Mouse (Mus musculus) liver, postnatal 0 days (tissue): ENCODE data around the gene Bhlha9.

Experiments
- CTCF ChIP-seq: sonication (generic); IDR thresholded peaks from 2 replicates; pipeline ENCODE4 v1.5.1; 2016; ENCODE audit warnings: antibody characterized with exemption, low read depth
- EP300 ChIP-seq: IDR thresholded peaks from 2 replicates; pipeline ENCODE4 v1.6.1; 2016; ENCODE audit warnings: antibody characterized with exemption, low read depth, mild to moderate bottlenecking

DNA sequence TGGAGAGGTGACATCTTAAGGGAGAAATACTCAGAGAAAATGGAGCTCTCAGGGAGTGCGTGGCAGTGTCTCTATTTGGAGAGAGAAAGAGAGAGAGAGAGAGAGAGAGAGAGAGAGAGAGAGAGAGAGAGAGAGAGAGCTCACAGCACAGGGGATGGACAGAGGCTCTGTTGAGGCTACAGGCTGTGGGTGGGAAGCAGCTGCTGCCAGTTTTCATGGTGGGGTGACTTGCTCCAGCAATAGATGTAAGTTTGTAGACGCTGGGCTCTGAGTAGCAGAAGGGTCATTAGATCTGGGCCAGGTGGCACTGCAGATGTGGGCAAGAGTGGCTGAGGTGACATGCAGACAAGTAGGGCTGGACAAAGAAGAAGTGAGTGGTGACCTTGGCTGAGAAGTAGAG lies 13.3 kb downstream of the Bhlha9 start:
- TF ChIP-seq EP300: no peak
- TF ChIP-seq CTCF: no peak
